Mouse (Mus musculus): ENCODE data around the gene Gpr25. TPM values are rescaled to one million over a fixed set of nuclear protein-coding genes. Genes with fewer than 3 reads are reported as not detected.

The Gpr25 gene
- polyA plus RNA-seq, 2 experiments from 2014 or later: not detected

DNA sequence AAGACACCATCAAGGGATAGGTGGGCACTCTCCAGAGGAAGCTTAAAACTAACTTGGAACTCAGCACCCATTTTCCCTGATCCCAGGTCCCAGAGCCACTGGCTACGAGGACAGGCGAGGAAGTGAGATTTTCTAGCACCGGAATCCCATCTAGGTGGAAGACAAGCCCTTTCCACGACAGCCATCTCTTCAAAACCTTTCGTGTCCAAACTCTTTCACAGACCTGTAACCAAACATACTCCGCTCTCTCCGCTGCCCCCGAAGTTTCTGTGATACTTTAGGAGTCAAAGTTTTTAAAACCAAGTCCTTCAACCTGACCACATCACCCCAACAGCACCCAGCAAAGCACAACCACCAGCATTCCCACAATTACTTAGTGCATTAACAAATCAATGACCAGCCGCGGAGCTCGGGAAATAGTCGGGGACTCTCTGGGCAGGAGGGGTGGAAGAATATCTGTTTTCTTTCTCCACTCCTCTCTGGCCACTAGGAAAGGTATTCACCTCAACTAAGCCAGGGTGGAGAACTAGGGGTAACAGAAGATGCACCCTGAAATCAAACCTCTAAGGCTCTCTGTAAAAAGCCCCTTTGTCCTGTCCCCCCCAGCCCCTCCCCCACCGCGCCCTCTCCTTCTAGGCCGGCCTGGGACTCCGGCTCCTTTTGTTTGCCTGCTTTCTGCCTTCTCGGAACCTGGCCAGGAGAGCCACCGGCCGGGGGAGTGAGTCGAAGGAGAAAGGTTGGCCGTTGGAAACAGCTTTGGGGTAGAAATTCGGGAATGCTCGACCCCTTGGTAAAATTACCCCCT is 27.5 kb downstream of the Gpr25 start:
- ATAC-seq: no peak

DNA sequence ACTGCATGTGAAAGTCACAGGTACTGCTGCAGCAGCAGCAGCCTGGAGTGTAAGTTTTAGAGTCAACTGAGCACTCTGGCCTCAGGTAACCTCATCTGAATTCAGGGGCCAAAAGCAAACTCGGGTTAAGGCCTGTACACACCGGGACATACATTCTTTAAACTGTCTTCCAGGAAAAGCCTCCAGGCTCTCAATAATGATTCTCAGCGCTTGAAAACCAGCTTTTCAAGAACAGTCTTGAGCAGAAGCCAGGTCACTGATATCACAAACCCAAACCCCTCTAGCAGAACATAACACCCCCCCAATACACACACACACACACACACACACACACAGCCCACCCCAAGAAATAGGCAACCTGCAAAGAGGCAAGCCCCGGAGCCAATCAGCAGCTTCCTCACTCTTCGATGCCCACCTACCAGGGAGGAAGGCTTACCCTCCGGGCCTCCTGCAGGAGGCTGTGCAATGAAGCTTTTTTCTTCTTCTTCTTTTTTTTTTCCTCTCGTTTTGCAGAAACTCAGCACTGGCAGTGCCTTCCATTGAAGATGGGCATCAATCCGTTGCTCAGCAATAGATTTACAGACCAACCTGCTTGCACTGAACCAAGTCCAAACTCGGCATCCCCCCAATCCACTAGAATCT is 28.3 kb downstream of the Gpr25 start:
- ATAC-seq: no peak

DNA sequence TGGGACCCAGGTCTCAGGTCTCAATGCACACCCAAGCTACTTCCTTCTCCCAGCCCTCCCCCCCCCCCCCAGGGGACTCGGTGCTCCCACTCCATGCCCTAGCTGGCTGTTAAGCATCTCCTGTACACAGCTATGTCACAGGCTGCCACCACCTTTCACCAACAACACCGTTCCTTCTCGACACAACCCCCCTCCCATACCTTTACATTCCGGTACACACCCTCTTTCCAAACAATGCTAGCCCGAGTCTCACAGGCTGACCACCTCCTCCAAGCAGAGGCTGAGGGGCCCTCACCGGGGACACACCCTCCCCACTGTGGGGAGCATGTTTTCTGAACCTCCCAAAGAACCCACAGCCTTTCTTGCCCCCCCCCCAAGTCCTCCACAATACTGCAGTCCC is 29.1 kb downstream of the Gpr25 start:
- ATAC-seq: no peak

DNA sequence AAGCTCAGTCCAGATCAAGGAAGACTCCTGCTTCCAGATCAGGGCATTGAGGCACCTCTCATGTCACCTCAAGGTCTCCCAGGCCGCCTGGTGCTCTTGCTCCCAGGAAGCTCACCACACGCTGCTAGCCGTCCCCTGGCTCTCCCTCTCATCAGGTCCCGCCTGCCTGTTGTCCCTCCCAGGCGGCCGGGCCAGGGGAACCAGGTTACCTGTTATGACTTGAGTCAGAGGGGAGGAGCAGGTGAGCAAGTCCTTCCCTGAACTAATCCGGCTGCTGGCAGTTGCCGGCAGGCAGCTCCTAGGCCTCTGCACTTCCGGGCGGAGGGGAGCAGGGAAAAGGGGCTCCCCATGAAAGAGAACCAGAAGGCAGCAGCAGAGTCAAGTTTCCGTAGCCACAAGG is 30.5 kb downstream of the Gpr25 start:
- ATAC-seq: no peak

DNA sequence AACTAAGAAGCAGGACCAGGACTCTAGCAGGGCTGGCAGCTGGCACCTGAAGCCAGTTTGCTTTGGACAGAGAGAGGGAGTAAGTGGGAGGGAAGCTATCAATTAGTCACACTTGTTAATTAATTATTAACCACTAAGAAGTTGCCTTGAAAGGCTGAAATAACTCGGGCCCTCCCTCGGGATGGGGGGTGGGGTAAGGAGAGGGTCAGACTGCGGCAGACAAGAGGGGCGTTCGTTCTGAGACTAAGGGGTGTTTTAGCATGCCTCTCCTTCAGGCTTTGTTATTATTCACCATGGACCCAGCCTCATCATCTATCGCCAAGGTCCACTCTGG is 31.7 kb downstream of the Gpr25 start:
- ATAC-seq: no peak

DNA sequence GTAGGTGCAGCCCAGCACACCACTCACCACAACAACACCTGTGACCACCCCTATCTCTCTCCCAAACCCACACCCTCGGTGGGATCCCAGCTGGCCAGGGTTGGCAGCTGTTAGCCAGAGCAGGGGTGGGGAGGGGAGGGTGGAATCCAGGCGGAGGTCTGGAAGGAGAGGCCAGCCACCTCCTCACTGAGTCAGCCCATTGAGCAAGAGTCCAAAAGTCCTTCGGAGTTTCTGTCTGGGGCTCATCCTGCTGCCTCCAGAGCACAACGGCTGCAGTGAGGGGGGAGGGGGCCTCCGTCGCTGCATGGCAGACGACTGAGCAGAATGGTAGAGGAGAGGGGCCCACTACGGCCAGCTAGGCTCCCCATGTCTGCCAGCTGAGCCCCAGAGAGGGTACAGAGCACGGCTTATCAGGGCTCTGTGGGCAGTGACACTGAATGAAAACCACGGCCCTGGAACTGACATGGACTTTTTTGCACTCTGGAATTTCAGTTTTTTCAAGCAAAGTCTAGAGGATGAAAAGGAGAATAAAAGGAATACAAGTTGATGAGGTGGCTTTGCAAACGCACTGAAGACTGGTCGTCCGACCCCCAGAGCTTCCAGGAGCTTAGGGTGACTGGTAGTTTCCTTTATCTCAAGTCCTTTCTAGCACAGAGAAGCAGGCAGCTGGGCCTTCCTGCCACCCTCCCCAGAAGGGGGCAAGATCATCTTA is 32.2 kb downstream of the Gpr25 start:
- ATAC-seq: no peak

DNA sequence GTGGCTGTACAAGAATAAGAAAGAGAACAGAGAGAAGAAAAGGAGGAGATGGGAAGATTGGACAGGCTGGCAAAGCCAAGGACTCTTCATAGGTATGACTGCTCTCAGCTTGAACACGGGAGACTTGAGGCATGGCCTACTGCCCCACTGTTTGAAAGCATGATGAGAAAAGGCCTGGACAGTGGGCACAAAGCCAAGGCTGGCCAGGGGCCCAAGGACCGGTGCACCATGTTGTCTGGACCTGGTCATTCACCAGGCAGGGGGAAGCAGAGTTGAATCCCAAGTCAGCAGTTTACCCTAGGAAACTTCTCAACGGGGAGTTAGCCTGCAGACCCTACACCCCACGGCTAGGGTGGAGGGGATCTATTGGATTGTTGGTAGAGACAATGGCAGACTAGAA is 32.8 kb downstream of the Gpr25 start:
- ATAC-seq: no peak

DNA sequence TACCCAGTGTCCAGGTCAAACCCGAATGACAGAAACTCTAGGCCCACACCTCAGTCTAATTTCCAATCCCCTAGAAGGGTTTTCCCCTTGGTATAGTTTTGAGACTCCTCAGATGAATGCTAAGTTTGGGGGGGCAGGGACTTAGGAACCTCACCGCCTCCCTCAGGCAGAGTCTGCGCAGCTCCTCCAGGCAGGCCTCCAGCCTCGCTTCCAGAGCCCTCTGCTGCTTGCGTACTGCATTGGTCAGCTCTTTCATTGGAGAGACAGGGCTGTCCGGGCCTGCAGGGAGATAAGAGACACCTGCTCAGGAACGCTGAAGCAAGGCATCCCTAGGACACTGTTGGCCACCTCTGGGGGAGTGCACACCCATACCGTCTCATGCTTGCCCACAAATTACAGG is 34.0 kb downstream of the Gpr25 start:
- no peak for ATAC-seq

DNA sequence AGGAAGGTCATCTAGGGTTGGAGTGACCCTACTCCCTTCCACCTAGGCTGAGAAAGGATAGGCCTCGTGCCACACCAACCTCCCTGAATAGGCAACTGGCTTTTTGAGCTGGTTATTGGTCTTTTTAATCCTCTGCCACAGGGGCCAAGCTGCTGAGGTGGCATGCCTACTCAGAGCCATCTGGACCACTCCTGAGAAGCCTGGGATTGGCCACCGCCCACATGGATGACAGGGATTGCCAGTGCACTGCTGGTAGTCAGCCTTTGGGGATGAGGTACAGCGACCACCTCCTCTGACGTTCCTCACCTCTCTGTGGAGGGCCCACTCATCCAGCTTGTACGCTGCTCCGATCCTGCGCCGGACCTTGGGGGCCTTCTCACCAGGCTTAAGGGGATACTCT is 34.8 kb downstream of the Gpr25 start:
- no peak for ATAC-seq

DNA sequence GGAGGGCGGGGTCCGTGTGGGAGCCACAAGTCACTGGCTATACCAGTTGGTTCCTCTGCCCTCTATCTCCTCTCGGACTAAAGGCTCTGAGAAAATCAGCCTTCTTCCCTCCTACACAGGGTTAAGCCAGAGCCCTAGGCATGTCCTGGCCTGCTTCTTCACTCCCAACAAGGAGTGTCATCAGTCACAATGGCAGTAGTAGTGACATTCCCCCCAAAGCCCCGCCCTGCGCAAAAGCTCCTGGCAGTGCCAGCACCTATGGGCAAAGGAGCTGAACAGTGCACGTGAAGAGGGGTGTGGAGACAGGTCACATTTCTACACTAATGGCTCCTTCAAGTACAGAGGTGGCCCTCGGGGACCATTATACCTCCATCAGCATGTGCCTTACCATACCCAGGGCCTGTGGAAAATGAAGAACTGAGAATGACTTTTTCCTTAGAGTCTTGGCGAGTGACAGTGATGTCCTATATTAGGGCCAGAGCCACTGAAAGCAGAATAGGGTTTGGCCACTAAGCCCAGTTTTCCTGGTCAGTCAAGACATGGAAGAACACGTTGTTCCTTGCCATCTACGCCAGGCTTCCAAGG is 36.8 kb downstream of the Gpr25 start:
- ATAC-seq: no peak

DNA sequence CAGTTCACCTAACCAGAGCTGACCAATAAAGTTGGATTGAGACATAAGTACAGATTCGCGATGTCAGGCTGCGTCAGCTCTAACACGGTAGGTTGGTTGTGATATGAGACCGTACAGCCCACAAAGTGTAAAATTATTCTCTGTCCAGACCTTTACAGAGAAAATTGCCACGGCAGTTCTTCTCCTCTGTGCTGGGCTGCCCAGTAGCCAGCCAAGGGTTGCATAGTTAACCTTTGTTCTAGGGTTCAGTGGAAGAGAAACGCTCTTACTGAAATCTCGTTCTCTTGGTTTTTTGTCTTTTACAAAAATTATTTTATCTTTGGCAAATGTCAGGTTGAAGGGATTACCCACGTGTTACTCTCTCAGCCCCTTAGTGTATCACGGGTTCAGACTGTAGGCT is 38.3 kb downstream of the Gpr25 start:
- no peak for ATAC-seq

DNA sequence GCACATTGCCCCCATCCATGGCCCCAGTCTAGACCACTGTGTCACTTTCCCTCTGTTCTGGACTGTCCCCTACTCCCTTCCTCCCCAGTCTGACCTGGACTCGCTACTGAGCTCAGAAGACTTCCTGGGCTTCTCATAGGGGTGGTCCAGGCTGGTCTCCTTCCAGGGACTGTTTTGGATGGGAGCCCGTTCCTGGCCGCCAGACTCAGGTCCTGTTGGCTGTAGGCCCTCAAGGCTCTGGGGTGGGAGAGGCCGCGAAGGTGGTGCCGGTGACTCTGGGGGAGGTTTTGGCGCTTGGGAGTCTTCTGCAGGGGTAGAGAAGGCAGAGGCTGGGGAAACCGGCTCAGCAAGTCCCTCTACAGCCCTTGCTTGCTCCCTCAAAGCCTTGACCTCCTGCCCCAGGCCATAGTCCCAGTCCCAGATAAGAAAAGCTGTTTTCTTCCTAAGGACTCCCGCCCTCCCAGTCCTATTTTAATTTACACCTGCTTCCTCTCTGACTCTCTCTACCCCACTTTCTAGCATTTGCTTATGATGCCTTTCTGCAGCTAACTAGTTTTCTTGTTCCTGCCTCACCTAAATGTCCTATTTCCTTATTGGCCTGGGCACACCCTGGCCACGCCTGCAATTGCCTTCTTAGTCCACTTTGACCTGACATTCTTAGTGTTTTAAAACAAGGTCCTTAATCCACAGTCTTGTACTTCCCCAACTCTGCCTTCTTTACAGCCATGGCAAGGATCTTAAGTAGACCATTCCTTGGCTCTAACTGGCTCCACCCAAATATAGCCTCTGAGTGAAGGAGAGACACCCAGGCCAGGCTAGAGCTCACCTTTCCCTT is 40.4 kb downstream of the Gpr25 start:
- no peak for ATAC-seq

DNA sequence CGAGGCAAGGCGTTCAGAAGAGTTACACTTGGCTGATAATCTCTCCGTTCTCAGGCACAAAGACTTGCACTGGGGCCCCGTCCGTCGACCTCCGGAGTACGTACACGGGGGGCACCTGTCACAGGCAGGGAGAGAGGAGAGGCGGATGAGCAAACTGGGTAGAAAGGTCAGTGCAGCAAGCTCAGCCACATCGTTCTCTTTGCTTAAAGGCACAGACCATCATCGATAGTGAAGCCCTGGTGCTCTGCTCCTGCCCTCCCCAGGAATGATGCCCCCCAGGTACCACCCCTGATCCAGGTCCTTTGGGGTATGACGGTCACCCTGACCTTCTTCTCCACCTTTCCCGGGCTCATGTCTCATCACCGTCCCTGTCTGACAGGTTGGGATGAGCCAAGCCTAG is 46.4 kb downstream of the Gpr25 start:
- no peak for ATAC-seq

DNA sequence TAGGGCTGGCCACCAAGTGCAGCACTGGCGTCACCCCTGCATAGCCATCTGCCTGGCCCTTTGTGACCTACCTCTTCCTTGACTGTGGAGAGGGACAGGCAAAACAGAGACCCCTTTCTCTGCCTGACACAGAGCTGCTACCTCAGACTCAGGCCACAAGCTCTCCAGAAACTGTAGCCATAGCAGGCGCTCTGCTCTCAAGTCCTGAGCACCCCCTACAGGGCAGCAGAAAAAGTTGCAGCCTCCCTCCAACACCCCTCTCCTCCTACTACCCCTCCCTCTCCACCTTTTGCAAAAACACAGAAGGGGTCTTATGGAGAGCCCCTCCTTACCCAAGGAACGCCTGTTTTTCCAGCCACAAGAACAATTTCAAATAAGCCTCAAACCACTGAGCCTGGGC is 47.9 kb downstream of the Gpr25 start, which contains the start of gene Mroh3:
Gene Mroh3, minus strand, starts transcription at position 26 of the 400 bp plus-strand sequence.
- ATAC-seq: peak; percentile 65

Other genes starting within 250 kb of the Gpr25 start
- gene Ascl5, start 210.1 kb downstream of the Gpr25 start, polyA plus RNA-seq (2017; shearing (Covaris generic)): not detected
- gene Cacna1s, start 208.1 kb downstream of the Gpr25 start, polyA plus RNA-seq (2017; shearing (Covaris generic)): 1 to 10 TPM; 3.6 to 6.9 TPM
- 10 to 100 TPM; 34.7 to 38.6 TPM for gene Kif21b, start 129.5 kb downstream of the Gpr25 start, polyA plus RNA-seq (2017; shearing (Covaris generic))
- not detected for gene Mroh3, start 48.0 kb downstream of the Gpr25 start, polyA plus RNA-seq (2017; shearing (Covaris generic))
- under 1 TPM in 1 of 2 experiments, not detected in 1; 0.28 TPM for gene Inava, start 26.6 kb downstream of the Gpr25 start, polyA plus RNA-seq (2017; shearing (Covaris generic))
- 1 to 10 TPM; 3.9 to 6.2 TPM for gene Camsap2, start 85.2 kb upstream of the Gpr25 start, polyA plus RNA-seq (2017; shearing (Covaris generic))
- gene Ddx59, start 154.4 kb upstream of the Gpr25 start, polyA plus RNA-seq (2017; shearing (Covaris generic)): 10 to 100 TPM in 1 of 2 experiments, 1 to 10 TPM in 1; 7.6 to 11.2 TPM
- 1 to 10 TPM; 1.2 to 1.3 TPM for gene Kif14, start 205.5 kb upstream of the Gpr25 start, polyA plus RNA-seq (2017; shearing (Covaris generic))

Measured in CD4-positive, CD25-positive, alpha-beta regulatory T cell, adult 4 months (primary cell).